Mouse (Mus musculus) bone marrow, adult 2 months (tissue): ENCODE data around the gene Atp8a2. TPM values are rescaled to one million over a fixed set of nuclear protein-coding genes. Genes with fewer than 3 reads are reported as not detected.

ENCODE experiments used
- H3K27ac ChIP-seq: fragments of 200-500 bp; 2 replicates; pipeline ENCODE4 v1.5.1; 2012; ENCODE audit warnings: low read depth, mild to moderate bottlenecking, control low read depth, inconsistent platforms, low read length; ENCODE audit not compliant: control insufficient read depth, poor library complexity, insufficient read depth
- H3K4me1 ChIP-seq: fragments of 200-500 bp; 2 replicates; pipeline ENCODE4 v1.6.1; 2011; ENCODE audit warnings: low read length; ENCODE audit not compliant: control insufficient read depth, insufficient read depth
- H3K4me3 ChIP-seq: fragments of 200-500 bp; replicated peaks from 2 replicates; pipeline ENCODE3; 2011; ENCODE audit warnings: mild to moderate bottlenecking, low read depth, low read length, control low read depth; ENCODE audit not compliant: control insufficient read depth
- CTCF ChIP-seq: fragments of 200-500 bp; IDR thresholded peaks from 2 replicates; pipeline ENCODE4 v1.5.1; 2011; ENCODE audit warnings: low read length, control low read depth; ENCODE audit not compliant: control insufficient read depth, insufficient read depth
- POLR2A ChIP-seq: fragments of 200-500 bp; IDR thresholded peaks from 2 replicates; pipeline ENCODE4 v1.6.1; 2011; ENCODE audit warnings: low read depth, mild to moderate bottlenecking, control low read depth, low read length, borderline replicate concordance; ENCODE audit not compliant: control insufficient read depth
- WGBS: fragments of 180-500 bp; shearing (Covaris S2); methylation state at CpG from one replicate; pipeline ENCODE4 v1.1.7; 2018; 5-methylcytosine and 5-hydroxymethylcytosine counted together
- polyA plus RNA-seq: library from polyadenylated mRNA; stranded (reverse); fragments of >200 nt; gene quantifications from 2 replicates; pipeline ENCODE4 v1.2.4, GENCODE M21; 2011; ENCODE audit warnings: low replicate concordance; ENCODE audit not compliant: missing spikeins, insufficient read depth, insufficient read length

Atp8a2 gene
- polyA plus RNA-seq, 1 experiment = 0.20 TPM

DNA sequence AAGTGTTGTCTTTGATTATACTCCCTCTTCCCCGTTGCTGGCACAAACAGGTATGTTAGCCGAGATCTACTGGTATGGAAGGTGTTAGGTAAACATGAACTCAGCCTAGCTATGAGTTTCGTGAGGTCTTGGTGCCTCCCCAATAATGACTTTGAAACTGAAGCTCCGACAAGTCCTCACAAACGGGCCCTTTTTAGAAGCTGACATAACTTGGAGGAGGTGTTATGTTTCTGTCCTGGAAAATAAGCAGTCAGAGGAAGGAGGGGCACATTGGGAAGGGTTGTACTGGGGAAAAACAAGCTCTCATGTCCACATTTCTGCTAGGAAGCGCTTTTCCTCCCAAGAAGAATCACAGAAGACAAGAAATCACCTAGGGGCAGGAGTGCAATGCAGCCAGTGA, 540.4 kb downstream of the Atp8a2 start:
- H3K4me1 ChIP-seq = no peaks in the 10 kb centered on the region
- no peak for TF ChIP-seq POLR2A
- no peak for TF ChIP-seq CTCF
- no peak overlapping the region for H3K4me3 ChIP-seq
- 72% methylated on average over 6 of the region's 6 CpGs for WGBS
- no peak overlapping the region for H3K27ac ChIP-seq

DNA sequence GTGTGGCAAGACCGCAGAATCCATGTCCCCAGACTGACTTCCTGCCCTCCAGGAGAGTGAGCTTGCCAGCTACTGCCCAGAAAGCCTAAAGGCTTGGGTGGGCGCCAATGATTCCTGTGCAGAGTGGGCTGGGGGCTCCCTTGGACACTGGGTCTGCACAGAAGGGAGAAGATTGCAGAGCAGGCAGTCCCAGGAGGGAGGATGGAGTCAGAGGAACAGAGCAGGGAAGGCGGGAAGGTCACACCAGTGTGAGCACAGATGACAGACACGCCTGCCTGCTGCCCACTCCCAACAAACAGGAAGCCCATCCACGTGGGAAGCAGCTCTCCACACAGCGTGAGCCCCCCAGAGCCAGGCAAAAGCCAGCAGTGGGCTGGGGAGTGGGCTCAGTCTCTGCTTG, 547.6 kb downstream of the Atp8a2 start:
- H3K27ac ChIP-seq = no peak overlapping the region
- WGBS = 74% methylated on average over 6 of the region's 6 CpGs
- TF ChIP-seq CTCF = no peak
- peaks cover 3% of the 10 kb centered on the region for H3K4me1 ChIP-seq
- H3K4me3 ChIP-seq = no peak overlapping the region

DNA sequence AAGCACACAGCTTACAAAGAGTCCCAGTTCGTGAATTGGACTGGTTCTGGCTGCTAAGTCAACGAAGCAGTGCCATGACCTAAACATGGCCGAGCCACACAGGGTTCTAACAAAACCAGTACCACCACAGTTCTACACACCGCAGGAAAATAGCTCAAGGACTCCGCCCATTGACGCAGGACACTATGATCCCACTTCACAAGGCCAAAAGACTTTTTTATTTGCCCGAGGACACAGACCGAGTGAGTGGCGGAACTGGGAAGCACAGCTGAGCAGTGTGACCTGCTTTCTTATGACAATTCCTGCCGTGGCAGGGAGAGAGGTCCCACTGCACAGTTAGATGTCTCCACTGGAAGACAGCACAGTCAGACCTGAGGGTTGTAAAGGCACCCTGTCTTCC, 548.4 kb downstream of the Atp8a2 start:
- TF ChIP-seq CTCF (no peak), POLR2A (no peak)
- H3K4me1 ChIP-seq = peaks cover 4% of the 10 kb centered on the region
- no peak overlapping the region for H3K4me3 ChIP-seq
- 82% methylated on average over 10 of the region's 10 CpGs for WGBS
- no peak overlapping the region for H3K27ac ChIP-seq

DNA sequence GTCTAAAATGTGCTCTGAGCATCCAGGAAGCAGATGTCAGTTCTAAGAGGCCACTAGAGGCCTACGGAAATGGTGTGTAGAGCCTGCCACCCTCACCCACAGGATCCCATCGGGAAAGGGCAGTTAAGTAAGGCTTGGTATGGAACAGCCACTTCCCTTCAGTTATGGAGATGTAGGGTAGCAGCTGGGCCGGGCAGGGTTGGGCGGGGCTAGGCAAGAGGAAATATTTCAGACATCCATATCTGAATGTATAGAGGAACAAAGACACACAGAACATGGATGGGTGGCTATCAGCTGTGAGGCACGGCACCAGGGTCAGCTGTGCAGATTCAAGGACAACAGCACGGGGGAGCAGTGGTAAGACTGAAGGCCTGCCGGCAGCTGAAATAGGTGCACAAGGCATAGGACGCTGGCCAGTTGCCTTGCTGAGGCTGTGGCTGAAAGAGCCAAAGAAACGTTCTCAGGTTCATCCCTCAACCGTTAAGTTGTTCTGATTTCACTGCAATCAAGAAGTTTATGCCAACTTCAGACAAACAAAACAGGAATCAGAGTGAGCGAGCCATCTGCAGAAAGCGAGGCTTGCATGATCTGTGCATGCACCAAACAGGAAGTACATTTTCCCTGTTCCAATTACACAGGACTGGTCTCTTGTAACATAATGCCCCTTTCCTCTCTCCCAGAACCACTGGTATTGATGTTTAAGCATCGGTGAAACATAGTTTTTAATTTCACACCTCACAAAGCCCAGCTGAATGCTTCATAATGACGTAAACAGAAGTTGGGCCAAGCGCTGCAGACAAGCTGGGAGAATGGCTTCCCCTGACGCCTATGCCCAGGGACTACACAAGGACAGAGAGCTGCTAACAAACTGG, 549.9 kb downstream of the Atp8a2 start:
- H3K4me1 ChIP-seq = peaks cover 4% of the 10 kb centered on the region
- no peak overlapping the region for H3K27ac ChIP-seq
- no peak overlapping the region for H3K4me3 ChIP-seq
- 53% methylated on average over 16 of the region's 16 CpGs for WGBS
- TF ChIP-seq CTCF (no peak), POLR2A (no peak)

DNA sequence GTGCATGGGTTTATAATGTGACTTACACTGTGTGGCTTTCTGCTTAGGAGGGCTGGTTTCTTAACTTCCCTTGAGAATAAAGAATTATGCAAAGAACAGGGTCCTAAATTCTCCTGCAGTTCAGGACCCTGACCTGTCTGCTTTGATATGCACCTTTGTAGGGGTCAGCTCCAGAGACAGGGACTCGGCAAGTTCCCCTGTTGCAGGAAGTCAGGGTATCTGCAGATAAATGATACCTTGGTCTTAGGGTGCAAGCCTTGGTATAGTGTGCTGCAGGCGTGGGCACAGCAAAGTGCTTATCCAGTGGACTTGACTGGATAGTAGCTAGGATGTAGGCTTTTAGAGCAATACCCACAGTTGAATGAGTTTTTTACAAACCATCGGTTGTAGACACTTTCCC, 552.1 kb downstream of the Atp8a2 start:
- Histone ChIP-seq H3K27ac (no peak overlapping the region), H3K4me3 (no peak overlapping the region), H3K4me1 (peaks cover 4% of the 10 kb centered on the region)
- TF ChIP-seq CTCF = no peak
- no peak for TF ChIP-seq POLR2A
- WGBS = 50% methylated on average over 3 of the region's 3 CpGs

GRCm38 (mm10) chr14:59644166-59644565, 552.8 kb downstream of the Atp8a2 start:
- H3K27ac ChIP-seq = no peak overlapping the region
- WGBS = 68% methylated on average over 1 of the region's 1 CpGs
- H3K4me3 ChIP-seq = no peak overlapping the region
- TF ChIP-seq CTCF (no peak), POLR2A (no peak)
- peaks cover 4% of the 10 kb centered on the region for H3K4me1 ChIP-seq

DNA sequence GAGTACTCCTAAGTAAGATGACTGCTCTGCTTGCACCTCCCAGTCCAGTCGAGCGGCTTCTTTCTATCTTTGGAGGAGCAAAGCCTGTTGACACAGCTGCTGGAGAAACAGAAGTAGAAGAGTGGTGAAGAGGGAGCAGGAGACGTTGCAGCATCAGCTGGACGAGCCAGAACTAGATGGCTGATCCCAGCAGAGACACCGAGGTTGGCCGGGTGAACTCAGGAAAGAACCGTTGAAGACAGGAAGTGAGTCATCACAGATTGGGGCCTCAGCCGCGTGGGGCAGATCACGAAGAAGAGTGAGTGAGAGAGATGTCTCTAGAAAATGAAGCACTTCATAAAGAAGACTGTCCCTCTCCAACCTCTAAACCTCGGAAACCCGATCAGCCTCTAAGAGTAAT, 553.4 kb downstream of the Atp8a2 start:
- 6% methylated on average over 12 of the region's 12 CpGs for WGBS

GRCm38 (mm10) chr14:59641856-59642255, 555.1 kb downstream of the Atp8a2 start:
- no peak for TF ChIP-seq CTCF
- no peak for TF ChIP-seq POLR2A
- WGBS = 81% methylated on average over 5 of the region's 5 CpGs
- Histone ChIP-seq H3K27ac (no peak overlapping the region), H3K4me3 (no peak overlapping the region), H3K4me1 (peaks cover 3% of the 10 kb centered on the region)

More for the DNA sequence above, 553.4 kb downstream of the Atp8a2 start:
- Histone ChIP-seq H3K4me3 (no peak overlapping the region), H3K27ac (no peak overlapping the region), H3K4me1 (peaks cover 4% of the 10 kb centered on the region)
- TF ChIP-seq CTCF (no peak), POLR2A (no peak)

GRCm38 (mm10) chr14:59638906-59639703, 557.9 kb downstream of the Atp8a2 start:
- 61% methylated on average over 7 of the region's 7 CpGs for WGBS
- Histone ChIP-seq H3K4me1 (peaks cover under 1% of the 10 kb centered on the region; the same call in 1 of the 2 replicates), H3K27ac (no peak overlapping the region), H3K4me3 (no peak overlapping the region)
- TF ChIP-seq CTCF (no peak), POLR2A (no peak)
